Mouse (Mus musculus) MEL (cell line): ENCODE data around the gene Ncf2. TPM values are rescaled to one million over a fixed set of nuclear protein-coding genes. Genes with fewer than 3 reads are reported as not detected.

ENCODE experiments used
- DNase-seq: peaks from one replicate; pipeline ENCODE4 v3.0.0; 2011; ENCODE audit warnings: low read depth, low spot score
- H3K27ac ChIP-seq: 2 replicates; pipeline ENCODE4 v1.5.1; 2012; ENCODE audit warnings: low read depth, mild to moderate bottlenecking, control low read depth, low read length, moderate library complexity; ENCODE audit not compliant: control insufficient read depth
- H3K27me3 ChIP-seq, 2 experiments: fragments of 150-350 bp in 1 of 2; sonication (generic) in 1 of 2; 2 replicates each; pipeline ENCODE4 v1.6.1; 2012; ENCODE audit warnings: low read length in 2 of 2, mild to moderate bottlenecking in 2 of 2, improper control_type of control experiment in 1 of 2, moderate library complexity in 1 of 2; ENCODE audit not compliant: insufficient read depth in 2 of 2, control insufficient read depth in 1 of 2
- H3K36me3 ChIP-seq, 2 experiments: 2 replicates each; pipeline ENCODE4 v1.6.1; 2012 to 2014; ENCODE audit warnings: low read length in 2 of 2, improper control_type of control experiment in 1 of 2, inconsistent platforms in 1 of 2, mild to moderate bottlenecking in 1 of 2; ENCODE audit not compliant: insufficient read depth in 2 of 2, control insufficient read depth in 1 of 2
- H3K4me1 ChIP-seq, 2 experiments: fragments of 150-350 bp in 1 of 2; sonication (generic) in 1 of 2; 2 replicates each; pipeline ENCODE4 v1.6.1; 2012; ENCODE audit warnings: low read length in 2 of 2, improper control_type of control experiment in 1 of 2, mild to moderate bottlenecking in 1 of 2; ENCODE audit not compliant: insufficient read depth in 2 of 2, control insufficient read depth in 1 of 2
- H3K4me3 ChIP-seq, 2 experiments: fragments of 150-350 bp in 1 of 2; sonication (generic) in 1 of 2; 2 replicates each; pipeline ENCODE4 v1.5.1; 2012; ENCODE audit warnings: low read depth in 2 of 2, low read length in 2 of 2, mild to moderate bottlenecking in 2 of 2, moderate library complexity in 2 of 2, control low read depth in 1 of 2, improper control_type of control experiment in 1 of 2; ENCODE audit not compliant: control insufficient read depth in 1 of 2, insufficient read depth in 1 of 2
- H3K79me2 ChIP-seq: 2 replicates; pipeline ENCODE4 v1.6.1; 2012; ENCODE audit warnings: mild to moderate bottlenecking, low read length, moderate library complexity; ENCODE audit not compliant: control insufficient read depth, poor library complexity, insufficient read depth
- H3K9ac ChIP-seq: 2 replicates; pipeline ENCODE4 v1.6.1; 2012; ENCODE audit warnings: low read depth, mild to moderate bottlenecking, control low read depth, low read length, moderate library complexity; ENCODE audit not compliant: control insufficient read depth, poor library complexity, severe bottlenecking
- H3K9me3 ChIP-seq: fragments of 150-350 bp; sonication (generic); replicated peaks from 2 replicates; pipeline ENCODE4 v1.6.1; 2012; ENCODE audit warnings: mild to moderate bottlenecking, low read length, improper control_type of control experiment, moderate library complexity; ENCODE audit not compliant: insufficient read depth
- BHLHE40 ChIP-seq: IDR thresholded peaks from 2 replicates; pipeline ENCODE4 v1.6.1; 2012; ENCODE audit warnings: low read depth, mild to moderate bottlenecking, inconsistent platforms, low read length, improper control_type of control experiment, borderline replicate concordance
- CTCF ChIP-seq, 3 experiments: IDR thresholded peaks in 2 of 3; conservative IDR thresholded peaks in 1 of 3; 2 replicates each; pipeline ENCODE4 v1.5.1; 2011 to 2012; ENCODE audit warnings: low read length in 3 of 3, low read depth in 2 of 3, mild to moderate bottlenecking in 2 of 3, improper control_type of control experiment in 1 of 3, inconsistent platforms in 1 of 3, mixed read lengths in 1 of 3, moderate library complexity in 1 of 3; ENCODE audit not compliant: control insufficient read depth in 1 of 3, insufficient read depth in 1 of 3, poor library complexity in 1 of 3, severe bottlenecking in 1 of 3
- ELF1 ChIP-seq: IDR thresholded peaks from 2 replicates; pipeline ENCODE4 v1.6.1; 2014; ENCODE audit warnings: low read depth, mild to moderate bottlenecking, inconsistent platforms, low read length, improper control_type of control experiment, moderate library complexity
- EP300 ChIP-seq, 2 experiments: IDR thresholded peaks; 2 replicates each; pipeline ENCODE4 v1.6.1; 2011; ENCODE audit warnings: improper control_type of control experiment in 2 of 2, low read length in 2 of 2, low read depth in 1 of 2, mild to moderate bottlenecking in 1 of 2
- ETS1 ChIP-seq: IDR thresholded peaks from 2 replicates; pipeline ENCODE4 v1.6.1; 2012; ENCODE audit warnings: low read depth, mild to moderate bottlenecking, inconsistent platforms, low read length, improper control_type of control experiment, moderate library complexity
- GATA1 ChIP-seq: IDR thresholded peaks from 2 replicates; pipeline ENCODE4 v1.6.1; 2011; ENCODE audit warnings: low read depth, low read length, improper control_type of control experiment
- HCFC1 ChIP-seq: IDR thresholded peaks from 2 replicates; pipeline ENCODE4 v1.6.1; 2012; ENCODE audit warnings: low read depth, mild to moderate bottlenecking, inconsistent platforms, low read length, improper control_type of control experiment, moderate library complexity
- JUND ChIP-seq: IDR thresholded peaks from 2 replicates; pipeline ENCODE4 v1.6.1; 2011; ENCODE audit warnings: low read depth, mild to moderate bottlenecking, improper control_type of control experiment, low read length
- MAX ChIP-seq: IDR thresholded peaks from 2 replicates; pipeline ENCODE4 v1.6.1; 2011; ENCODE audit warnings: low read length, improper control_type of control experiment
- MAZ ChIP-seq: IDR thresholded peaks from 2 replicates; pipeline ENCODE4 v1.6.1; 2012; ENCODE audit warnings: low read depth, mild to moderate bottlenecking, inconsistent platforms, low read length, improper control_type of control experiment
- MEF2A ChIP-seq: IDR thresholded peaks from 2 replicates; pipeline ENCODE4 v1.6.1; 2014; ENCODE audit warnings: low read depth, mild to moderate bottlenecking, inconsistent platforms, low read length, improper control_type of control experiment; ENCODE audit not compliant: poor library complexity, insufficient replicate concordance, severe bottlenecking; ENCODE audit errors: extremely low read depth
- MXI1 ChIP-seq: IDR thresholded peaks from 2 replicates; pipeline ENCODE4 v1.6.1; 2011; ENCODE audit warnings: mild to moderate bottlenecking, low read depth, low read length, improper control_type of control experiment
- MYC ChIP-seq: IDR thresholded peaks from 2 replicates; pipeline ENCODE4 v1.6.1; 2011; ENCODE audit warnings: low read depth, mild to moderate bottlenecking, low read length, improper control_type of control experiment, moderate library complexity
- POLR2A ChIP-seq, 2 experiments: IDR thresholded peaks; 2 replicates each; pipeline ENCODE4 v1.6.1; 2011 to 2012; ENCODE audit warnings: low read length in 2 of 2, mild to moderate bottlenecking in 2 of 2, control low read depth in 1 of 2, improper control_type of control experiment in 1 of 2, low read depth in 1 of 2, moderate library complexity in 1 of 2; ENCODE audit not compliant: control insufficient read depth in 1 of 2, insufficient read depth in 1 of 2, poor library complexity in 1 of 2
- RAD21 ChIP-seq: IDR thresholded peaks from 2 replicates; pipeline ENCODE4 v1.6.1; 2011; ENCODE audit warnings: mild to moderate bottlenecking, low read depth, low read length, improper control_type of control experiment
- RCOR1 ChIP-seq: IDR thresholded peaks from 2 replicates; pipeline ENCODE4 v1.6.1; 2012; ENCODE audit warnings: low read depth, mild to moderate bottlenecking, inconsistent platforms, low read length, improper control_type of control experiment
- SIN3A ChIP-seq: IDR thresholded peaks from 2 replicates; pipeline ENCODE4 v1.6.1; 2012; ENCODE audit warnings: low read length, improper control_type of control experiment, inconsistent platforms
- SMC3 ChIP-seq: IDR thresholded peaks from 2 replicates; pipeline ENCODE4 v1.6.1; 2011; ENCODE audit warnings: low read depth, low read length, improper control_type of control experiment
- TBP ChIP-seq: IDR thresholded peaks from 2 replicates; pipeline ENCODE4 v1.8.0; 2011; ENCODE audit warnings: low read depth, low read length, improper control_type of control experiment
- TCF12 ChIP-seq: IDR thresholded peaks from 2 replicates; pipeline ENCODE4 v1.6.1; 2014; ENCODE audit warnings: low read depth, mild to moderate bottlenecking, inconsistent platforms, low read length, improper control_type of control experiment, moderate library complexity
- UBTF ChIP-seq: IDR thresholded peaks from 2 replicates; pipeline ENCODE4 v1.6.1; 2012; ENCODE audit warnings: low read depth, mild to moderate bottlenecking, inconsistent platforms, low read length, improper control_type of control experiment, moderate library complexity, borderline replicate concordance; ENCODE audit not compliant: insufficient read depth
- USF1 ChIP-seq: IDR thresholded peaks from 2 replicates; pipeline ENCODE4 v1.6.1; 2014; ENCODE audit warnings: low read depth, mild to moderate bottlenecking, inconsistent platforms, low read length, improper control_type of control experiment, moderate library complexity
- ZC3H11A ChIP-seq: IDR thresholded peaks from 2 replicates; pipeline ENCODE4 v1.6.1; 2012; ENCODE audit warnings: low read depth, mild to moderate bottlenecking, inconsistent platforms, low read length, improper control_type of control experiment
- ZKSCAN1 ChIP-seq: IDR thresholded peaks from 2 replicates; pipeline ENCODE4 v1.6.1; 2012; ENCODE audit warnings: low read depth, mild to moderate bottlenecking, inconsistent platforms, low read length, improper control_type of control experiment, moderate library complexity
- ZNF384 ChIP-seq: IDR thresholded peaks from 2 replicates; pipeline ENCODE4 v1.6.1; 2012; ENCODE audit warnings: low read depth, mild to moderate bottlenecking, inconsistent platforms, low read length, improper control_type of control experiment
- polyA plus RNA-seq, 2 experiments: library from polyadenylated mRNA; stranded (reverse) in 1 of 2; unstranded in 1 of 2; fragments of >175 nt in 1 of 2; fragments of >200 nt in 1 of 2; gene quantifications; 2 replicates each; pipeline versions ENCODE4 v1.2.1 to v1.2.4; 2012; ENCODE audit warnings: low replicate concordance in 2 of 2, low read depth in 1 of 2; ENCODE audit not compliant: insufficient read length in 2 of 2, insufficient read depth in 1 of 2, missing spikeins in 1 of 2
- total RNA-seq: library from RNA; depleted of rRNA; stranded (reverse); fragments of 300-350 nt; gene quantifications from 2 replicates; pipeline ENCODE4 v1.2.3, GENCODE M21; 2012

Gene Ncf2
- total and polyA plus RNA-seq, 3 experiments, result 41.8 to 49.2 TPM; not detected in 1

DNA sequence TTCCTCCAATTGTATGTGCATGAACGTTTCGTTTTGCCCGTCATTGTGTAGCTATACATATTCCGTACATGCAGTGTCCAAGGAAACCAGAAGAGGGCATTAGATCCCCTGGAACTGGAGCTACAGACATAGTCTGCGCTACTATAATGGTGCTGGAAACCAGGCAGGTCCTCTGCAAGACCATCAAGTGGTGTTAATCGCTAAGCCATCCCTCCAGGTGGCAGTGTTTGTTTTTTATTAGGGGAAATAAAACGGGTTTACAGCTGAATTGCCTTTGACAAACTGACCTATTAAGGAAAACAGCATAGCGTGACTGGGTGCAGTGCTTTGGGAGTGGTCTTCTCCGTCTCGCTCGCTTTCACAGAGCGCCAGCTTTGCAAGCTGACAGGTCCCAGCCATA lies 9.7 kb upstream of the Ncf2 start:
- DNase-seq, result peak; percentile 96
- peak overlapping the region; percentile 24 for H3K9ac ChIP-seq
- H3K36me3 ChIP-seq, result peaks cover 0 to 10% of the 10 kb centered on the region in 2 experiments; a peak in 2 of 4 replicates
- H3K27me3 ChIP-seq, result no peaks in the 10 kb centered on the region
- TF ChIP-seq HCFC1 (0 out of 2 replicates have a peak, but pooled peaks have one; percentile 21), SIN3A (peak; percentile 73), MYC (peak; percentile 59; the same call in 1 of the 2 replicates), USF1 (no peak), ETS1 (peak; percentile 33; the same call in 1 of the 2 replicates), JUND (no peak; the same call in 1 of the 2 replicates), SMC3 (peak; percentile 96), UBTF (no peak), MXI1 (no peak; the same call in 1 of the 2 replicates), RAD21 (peak; percentile 95), ELF1 (0 out of 2 replicates have a peak, but pooled peaks have one; percentile 5), TBP (peak; percentile 48), TCF12 (peak; percentile 11; the same call in 1 of the 2 replicates), CTCF (IDR thresholded peaks at IDR 0.05 in 2 of 3, conservative IDR thresholded peaks at IDR 0.05 in 1 of 3; ENCODE audit: control insufficient read depth in 1 of 3, insufficient read depth in 1 of 3, low read depth in 2 of 3, low read length in 3 of 3, poor library complexity in 1 of 3, severe bottlenecking in 1 of 3) (peak; percentile 57 to 96 (median 93)), MAX (peak; percentile 2; the same call in 1 of the 2 replicates), ZC3H11A (peak; percentile 98), ZNF384 (peak; percentile 72; the same call in 1 of the 2 replicates)
- peak overlapping the region; percentile 32 to 48 for H3K4me3 ChIP-seq
- H3K27ac ChIP-seq, result peak overlapping the region; percentile 25; the same call in 1 of the 2 replicates
- no peaks in the 10 kb centered on the region for H3K79me2 ChIP-seq
- peaks cover 4 to 26% of the 10 kb centered on the region in 2 experiments for H3K4me1 ChIP-seq
- H3K9me3 ChIP-seq, result no peaks in the 10 kb centered on the region

- H3K4me1 ChIP-seq, result peaks cover 8 to 30% of the 10 kb centered on the region in 2 experiments
- no peaks in the 10 kb centered on the region for H3K9me3 ChIP-seq
- H3K36me3 ChIP-seq, result peaks cover 0 to 14% of the 10 kb centered on the region in 2 experiments; a peak in 2 of 4 replicates
- H3K79me2 ChIP-seq, result no peaks in the 10 kb centered on the region
- peak overlapping the region; percentile 25; the same call in 1 of the 2 replicates for H3K27ac ChIP-seq
- DNase-seq, result peak; percentile 62
- peak overlapping the region; percentile 32 to 48 for H3K4me3 ChIP-seq
- no peaks in the 10 kb centered on the region for H3K27me3 ChIP-seq
- H3K9ac ChIP-seq, result peak overlapping the region; percentile 24
- TF ChIP-seq MAZ (0 out of 2 replicates have a peak, but pooled peaks have one; percentile 18), TBP (no peak), EP300 (IDR thresholded peaks at IDR 0.05; ENCODE audit: low read depth in 1 of 2, low read length in 2 of 2) (peak; percentile 31 to 41; a peak in 2 of 4 replicates), BHLHE40 (no peak), TCF12 (peak; percentile 41; the same call in 1 of the 2 replicates), SMC3 (peak; percentile 1), ETS1 (peak; percentile 16; the same call in 1 of the 2 replicates), MYC (no peak), GATA1 (peak; percentile 50), RCOR1 (peak; percentile 38; the same call in 1 of the 2 replicates), ZKSCAN1 (no peak), MEF2A (no peak), ZC3H11A (no peak), RAD21 (no peak), POLR2A (IDR thresholded peaks at IDR 0.05; ENCODE audit: control insufficient read depth in 1 of 2, insufficient read depth in 1 of 2, low read depth in 1 of 2, low read length in 2 of 2, poor library complexity in 1 of 2) (no peak)
- TF ChIP-seq, all 39 proteins: peak for 7
Measured at GRCm38 (mm10) chr1:152790821-152791220, 9.2 kb upstream of the Ncf2 start.
